Mouse (Mus musculus): ENCODE measurements around the gene Adamts17. TPM values are rescaled to one million over a fixed set of nuclear protein-coding genes. Genes with fewer than 3 reads are reported as not detected.

The Adamts17 gene
- polyA plus RNA-seq, 1 experiment from 2014 or later: 6.4 TPM

GRCm38 (mm10) chr7:67027696-67028095 lies 188.2 kb downstream of the Adamts17 start:
- no peaks in the 10 kb centered on the region for H3K27me3 ChIP-seq
- H3K4me1 ChIP-seq (replicated peaks): no peaks in the 10 kb centered on the region; the same call in 1 of the 2 replicates
- no peaks in the 10 kb centered on the region for H3K36me3 ChIP-seq
- no peak for ATAC-seq (ENCODE audit: low read depth)
- no peak overlapping the region for H3K4me3 ChIP-seq
- H3K9me3 ChIP-seq: no peaks in the 10 kb centered on the region
- no peak overlapping the region for H3K4me2 ChIP-seq
- no peak overlapping the region for H3K27ac ChIP-seq (replicated peaks)
- H3K9ac ChIP-seq: no peak overlapping the region
- WGBS: 94% methylated on average over 5 of the region's 5 CpGs

- WGBS: 75% methylated on average over 4 of the region's 4 CpGs
- Histone ChIP-seq H3K27me3 (no peaks in the 10 kb centered on the region), H3K4me1 (replicated peaks) (no peaks in the 10 kb centered on the region; the same call in 1 of the 2 replicates), H3K4me2 (no peak overlapping the region), H3K9me3 (no peaks in the 10 kb centered on the region), H3K27ac (replicated peaks) (no peak overlapping the region), H3K36me3 (no peaks in the 10 kb centered on the region), H3K4me3 (no peak overlapping the region), H3K9ac (no peak overlapping the region)
- ATAC-seq (ENCODE audit: low read depth): no peak
Observed at GRCm38 (mm10) chr7:67028902-67029301, 189.4 kb downstream of the Adamts17 start.

GRCm38 (mm10) chr7:67029481-67029880 lies 189.9 kb downstream of the Adamts17 start:
- Histone ChIP-seq H3K9me3 (no peaks in the 10 kb centered on the region), H3K4me1 (replicated peaks) (no peaks in the 10 kb centered on the region; the same call in 1 of the 2 replicates), H3K27ac (replicated peaks) (no peak overlapping the region), H3K9ac (no peak overlapping the region), H3K4me3 (no peak overlapping the region), H3K36me3 (no peaks in the 10 kb centered on the region), H3K4me2 (no peak overlapping the region), H3K27me3 (no peaks in the 10 kb centered on the region)
- WGBS: 95% methylated on average over 14 of the region's 14 CpGs
- no peak for ATAC-seq (ENCODE audit: low read depth)

- WGBS: 83% methylated on average over 2 of the region's 2 CpGs
- H3K27me3 ChIP-seq: no peaks in the 10 kb centered on the region
- H3K27ac ChIP-seq (replicated peaks): no peak overlapping the region
- H3K36me3 ChIP-seq: no peaks in the 10 kb centered on the region
- no peak for ATAC-seq (ENCODE audit: low read depth)
- H3K9ac ChIP-seq: no peak overlapping the region
- H3K4me2 ChIP-seq: no peak overlapping the region
- no peak overlapping the region for H3K4me3 ChIP-seq
- no peaks in the 10 kb centered on the region; the same call in 1 of the 2 replicates for H3K4me1 ChIP-seq (replicated peaks)
- H3K9me3 ChIP-seq: no peaks in the 10 kb centered on the region
Observed at GRCm38 (mm10) chr7:67031284-67031683, 191.7 kb downstream of the Adamts17 start.

GRCm38 (mm10) chr7:67032616-67033015 lies 193.1 kb downstream of the Adamts17 start:
- H3K4me3 ChIP-seq: no peak overlapping the region
- no peak overlapping the region for H3K9ac ChIP-seq
- no peak overlapping the region for H3K4me2 ChIP-seq
- H3K27me3 ChIP-seq: no peaks in the 10 kb centered on the region
- H3K36me3 ChIP-seq: no peaks in the 10 kb centered on the region
- H3K27ac ChIP-seq (replicated peaks): no peak overlapping the region
- no peak for ATAC-seq (ENCODE audit: low read depth)
- H3K9me3 ChIP-seq: no peaks in the 10 kb centered on the region
- H3K4me1 ChIP-seq (replicated peaks): no peaks in the 10 kb centered on the region

- H3K9ac ChIP-seq: no peak overlapping the region
- no peaks in the 10 kb centered on the region for H3K9me3 ChIP-seq
- H3K4me2 ChIP-seq: no peak overlapping the region
- no peak overlapping the region for H3K27ac ChIP-seq (replicated peaks)
- no peaks in the 10 kb centered on the region for H3K36me3 ChIP-seq
- no peaks in the 10 kb centered on the region for H3K27me3 ChIP-seq
- H3K4me1 ChIP-seq (replicated peaks): no peaks in the 10 kb centered on the region
- no peak for ATAC-seq (ENCODE audit: low read depth)
- 94% methylated on average over 2 of the region's 2 CpGs for WGBS
- no peak overlapping the region for H3K4me3 ChIP-seq
Observed at GRCm38 (mm10) chr7:67034369-67034768, 194.8 kb downstream of the Adamts17 start.

- H3K27ac ChIP-seq (replicated peaks): no peak overlapping the region
- peaks cover 5% of the 10 kb centered on the region; the same call in 1 of the 2 replicates for H3K4me1 ChIP-seq (replicated peaks)
- H3K4me3 ChIP-seq: no peak overlapping the region
- no peak overlapping the region for H3K4me2 ChIP-seq
- no peak for ATAC-seq (ENCODE audit: low read depth)
- 91% methylated on average over 10 of the region's 10 CpGs for WGBS
- no peaks in the 10 kb centered on the region for H3K27me3 ChIP-seq
- no peaks in the 10 kb centered on the region for H3K9me3 ChIP-seq
- no peak overlapping the region for H3K9ac ChIP-seq
- no peaks in the 10 kb centered on the region for H3K36me3 ChIP-seq
Observed at GRCm38 (mm10) chr7:67035246-67035645, 195.7 kb downstream of the Adamts17 start.

GRCm38 (mm10) chr7:67035661-67036060 lies 196.1 kb downstream of the Adamts17 start:
- Histone ChIP-seq H3K4me3 (no peak overlapping the region), H3K4me2 (no peak overlapping the region), H3K27ac (replicated peaks) (no peak overlapping the region), H3K27me3 (no peaks in the 10 kb centered on the region), H3K9me3 (no peaks in the 10 kb centered on the region), H3K4me1 (replicated peaks) (peaks cover 5% of the 10 kb centered on the region; the same call in 1 of the 2 replicates), H3K36me3 (no peaks in the 10 kb centered on the region), H3K9ac (no peak overlapping the region)
- no peak for ATAC-seq (ENCODE audit: low read depth)
- 92% methylated on average over 5 of the region's 5 CpGs for WGBS

GRCm38 (mm10) chr7:67036502-67037485 lies 197.3 kb downstream of the Adamts17 start:
- Histone ChIP-seq H3K9me3 (no peaks in the 10 kb centered on the region), H3K4me3 (no peak overlapping the region), H3K36me3 (no peaks in the 10 kb centered on the region), H3K4me2 (no peak overlapping the region), H3K9ac (no peak overlapping the region), H3K4me1 (replicated peaks) (peaks cover 5% of the 10 kb centered on the region; the same call in 1 of the 2 replicates), H3K27ac (replicated peaks) (no peak overlapping the region), H3K27me3 (no peaks in the 10 kb centered on the region)
- WGBS: 72% methylated on average over 5 of the region's 5 CpGs
- no peak for ATAC-seq (ENCODE audit: low read depth)

GRCm38 (mm10) chr7:67037726-67038520 lies 198.4 kb downstream of the Adamts17 start:
- no peak overlapping the region for H3K4me3 ChIP-seq
- no peaks in the 10 kb centered on the region for H3K27me3 ChIP-seq
- no peaks in the 10 kb centered on the region for H3K36me3 ChIP-seq
- H3K9me3 ChIP-seq: no peaks in the 10 kb centered on the region
- peaks cover 5% of the 10 kb centered on the region; the same call in 1 of the 2 replicates for H3K4me1 ChIP-seq (replicated peaks)
- 66% methylated on average over 4 of the region's 4 CpGs for WGBS
- H3K27ac ChIP-seq (replicated peaks): no peak overlapping the region
- H3K4me2 ChIP-seq: no peak overlapping the region
- ATAC-seq (ENCODE audit: low read depth): no peak
- H3K9ac ChIP-seq: no peak overlapping the region

- Histone ChIP-seq H3K4me1 (replicated peaks) (peaks cover 5% of the 10 kb centered on the region; the same call in 1 of the 2 replicates), H3K4me2 (no peak overlapping the region), H3K4me3 (no peak overlapping the region), H3K36me3 (no peaks in the 10 kb centered on the region), H3K9me3 (no peaks in the 10 kb centered on the region), H3K27me3 (no peaks in the 10 kb centered on the region), H3K9ac (no peak overlapping the region), H3K27ac (replicated peaks) (no peak overlapping the region)
- WGBS: 86% methylated on average over 3 of the region's 3 CpGs
- ATAC-seq (ENCODE audit: low read depth): no peak
Observed at GRCm38 (mm10) chr7:67039143-67039542, 199.6 kb downstream of the Adamts17 start.

GRCm38 (mm10) chr7:67039861-67040260 lies 200.3 kb downstream of the Adamts17 start:
- no peaks in the 10 kb centered on the region for H3K27me3 ChIP-seq
- 59% methylated on average over 8 of the region's 8 CpGs for WGBS

More at GRCm38 (mm10) chr7:67039861-67040260, 200.3 kb downstream of the Adamts17 start:
- Histone ChIP-seq H3K9ac (no peak overlapping the region), H3K36me3 (no peaks in the 10 kb centered on the region), H3K4me2 (no peak overlapping the region), H3K4me1 (replicated peaks) (peaks cover 5% of the 10 kb centered on the region; the same call in 1 of the 2 replicates), H3K9me3 (no peaks in the 10 kb centered on the region), H3K4me3 (no peak overlapping the region), H3K27ac (replicated peaks) (no peak overlapping the region)
- ATAC-seq (ENCODE audit: low read depth): no peak

Measured in neural tube, embryonic 13.5 days (tissue).